Comparison of ENCODE assay signal across 8 mouse cellular contexts in genomic region chr2:65363828-65364497, GRCm38 (mm10). TPM values are rescaled to one million over a fixed set of nuclear protein-coding genes. Genes with fewer than 3 reads are reported as not detected.
A peak's percentile ranks its signal among the peaks of the same experiment; 100 is the strongest.
DNase-seq lines count a peak whose midpoint lies in the region; ATAC-seq lines count a peak whose summit lies in the region.
"Had no signal": no experiment of that assay in that cellular context is flagged by ENCODE, and none has a peak within 500 bp of the region (broad histone marks: within the 10 kb centered on the region; RNA-seq: fewer than 3 reads in every experiment).

Gene Slc38a11 (minus strand): TSS chr2:65364034.

- peaks cover 6% of the 10 kb centered on the region for H3K4me1 ChIP-seq in hindbrain, embryonic 15.5 days (replicated peaks)
- H3K4me1 ChIP-seq in midbrain, embryonic 12.5 days = peaks cover 16% of the 10 kb centered on the region

- H3K4me2 ChIP-seq in hindbrain, embryonic 15.5 days = peak within 1 kb of the TSS; percentile 63
- peak within 1 kb of the TSS; percentile 57 for H3K4me2 ChIP-seq in midbrain, embryonic 12.5 days (replicated peaks)

- H3K27ac ChIP-seq in hindbrain, embryonic 15.5 days (replicated peaks) = no peak within 1 kb of the TSS
- H3K27ac ChIP-seq in midbrain, embryonic 12.5 days (replicated peaks) = no peak within 1 kb of the TSS

- peak within 1 kb of the TSS; percentile 35; the same call in 1 of the 2 replicates for H3K9ac ChIP-seq in hindbrain, embryonic 15.5 days
- H3K9ac ChIP-seq in midbrain, embryonic 12.5 days (replicated peaks) = peak within 1 kb of the TSS; percentile 39; the same call in 1 of the 2 replicates

- peak; percentile 71; the same call in 1 of the 2 replicates for ATAC-seq in hindbrain, embryonic 15.5 days (ENCODE audit: low FRiP score, low read depth)
- peak; percentile 73 for ATAC-seq in midbrain, embryonic 12.5 days (ENCODE audit: low FRiP score, low read depth)

- 5% methylated on average over 18 of the region's 18 CpGs for whole genome bisulfite sequencing in hindbrain, embryonic 15.5 days
- WGBS in midbrain, embryonic 12.5 days = 5% methylated on average over 18 of the region's 18 CpGs

- H3K9me3 ChIP-seq in hindbrain, embryonic 15.5 days = no peaks in the 10 kb centered on the region
- no peaks in the 10 kb centered on the region for H3K9me3 ChIP-seq in midbrain, embryonic 12.5 days

- H3K36me3 ChIP-seq in hindbrain, embryonic 15.5 days = no peaks in the 10 kb centered on the region
- H3K36me3 ChIP-seq in midbrain, embryonic 12.5 days = no peaks in the 10 kb centered on the region

- intact Hi-C loops in left cerebral cortex, postnatal 36 days (cut with DNase I) = no loop called here

- H3K4me3 ChIP-seq in hindbrain, embryonic 15.5 days = peak within 1 kb of the TSS; percentile 32
- peak within 1 kb of the TSS; percentile 38 for H3K4me3 ChIP-seq in midbrain, embryonic 12.5 days
- H3K4me3 ChIP-seq: myocyte had no signal

- H3K27me3 ChIP-seq in hindbrain, embryonic 15.5 days = no peaks in the 10 kb centered on the region
- H3K27me3 ChIP-seq in midbrain, embryonic 12.5 days = peaks cover 19% of the 10 kb centered on the region

- peak; percentile 23 for DNase-seq in ovary, postnatal 36 days (ENCODE audit: low spot score)
- DNase-seq in ovary, postnatal 14 days (ENCODE audit: low spot score) = no peak
- DNase-seq in embryo, embryonic 11 days = peak; percentile 67
- no peak for DNase-seq in B cell, adult 2 months
- no peak for DNase-seq in left cerebral cortex, postnatal 36 days (ENCODE audit: low spot score in 2 of 2)

RNA-seq across cellular contexts. Expression of gene Slc38a11, which starts in this region (rescaled TPM):
- polyA plus RNA-seq in hindbrain, embryonic 15.5 days (2015; fragmentation: Nextera tagmentation; extraction: Ambion mirVana) = 0.92 and 1.9 TPM in 2 replicates
- polyA plus RNA-seq in midbrain, embryonic 12.5 days (2016; fragmentation: Nextera tagmentation; extraction: Ambion mirVana) = 2.5 and 3.5 TPM in 2 replicates
- total RNA-seq in left cerebral cortex, postnatal 36 days (2021) = 1 to 10 TPM; 1.7 to 2.1 TPM
- polyA plus RNA-seq: myocyte had no signal

Comparison
In these comparisons a context has a peak if more than half of its experiments do, and no peak if none do; other contexts are left out.
1. DNase-seq: peak in ovary, postnatal 36 days (single experiment) and embryo, embryonic 11 days (single experiment); none in ovary, postnatal 14 days (single experiment), B cell, adult 2 months (0 of 2) and left cerebral cortex, postnatal 36 days (0 of 2).